Mouse (Mus musculus): ENCODE measurements around the gene Tmem88. TPM values are rescaled to one million over a fixed set of nuclear protein-coding genes. Genes with fewer than 3 reads are reported as not detected.

The Tmem88 gene
- polyA plus RNA-seq, 1 experiment = 25.4 TPM

DNA sequence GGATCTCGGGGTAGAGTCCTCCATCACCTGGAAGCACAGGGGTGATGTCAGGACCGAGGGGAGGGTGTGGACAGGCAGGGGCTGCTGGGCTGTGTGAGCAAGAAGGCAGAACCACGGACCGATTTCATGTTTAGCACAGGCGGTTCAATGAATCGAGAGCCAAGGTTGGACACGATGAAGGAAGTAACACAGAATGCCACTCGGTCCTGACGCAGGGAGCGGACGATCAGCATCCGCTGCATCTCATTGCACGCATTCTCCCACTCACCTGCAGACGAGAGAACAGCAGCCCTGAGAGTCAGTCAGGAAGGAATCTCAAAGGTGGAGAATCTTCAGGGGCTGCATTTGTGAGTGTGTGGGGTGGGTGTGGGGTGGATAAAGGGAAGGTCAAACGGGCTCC is 32.6 kb upstream of the Tmem88 start:
- H3K4me3 ChIP-seq (ENCODE audit: insufficient read depth, low read depth, low read length) = no peak overlapping the region
- no peak overlapping the region for H3K27ac ChIP-seq (ENCODE audit: insufficient read depth, low read depth, low read length)
- TF ChIP-seq CTCF (conservative IDR thresholded peaks at IDR 0.05; ENCODE audit: insufficient read depth, insufficient read length, low read depth, low read length) = no peak
- no peak for TF ChIP-seq POLR2A (IDR thresholded peaks at IDR 0.05; ENCODE audit: low read depth, low read length)
- DNase-seq = no peak
- H3K27me3 ChIP-seq (replicated peaks; ENCODE audit: control insufficient read depth, insufficient read depth, low read length) = no peaks in the 10 kb centered on the region
- H3K36me3 ChIP-seq (ENCODE audit: control insufficient read depth, insufficient read depth, low read length) = no peaks in the 10 kb centered on the region
- H3K4me1 ChIP-seq (ENCODE audit: control insufficient read depth, insufficient read depth, low read length) = peaks cover 2% of the 10 kb centered on the region; the same call in 1 of the 2 replicates
- WGBS = 88% methylated on average over 15 of the region's 15 CpGs

DNA sequence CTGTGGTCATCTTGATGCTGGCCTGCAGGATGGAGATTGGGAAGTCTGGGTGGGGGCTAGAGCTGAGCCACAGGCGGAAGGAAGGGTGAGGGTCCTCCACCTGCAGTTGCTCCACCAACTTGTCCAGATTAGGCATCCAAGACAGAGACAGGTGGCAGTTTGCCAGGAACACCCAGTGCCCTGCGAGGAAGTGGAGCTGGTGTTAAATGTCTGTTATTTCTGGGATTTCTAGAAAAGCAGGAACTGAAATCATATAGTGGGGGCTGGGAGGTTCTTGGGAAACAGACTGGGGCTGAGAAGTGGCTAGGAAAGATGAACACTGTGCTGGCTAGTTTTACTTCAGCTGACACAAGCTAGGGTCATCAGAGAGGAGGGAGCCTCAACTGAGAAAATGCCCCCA is 31.3 kb upstream of the Tmem88 start:
- Histone ChIP-seq H3K27me3 (replicated peaks; ENCODE audit: control insufficient read depth, insufficient read depth, low read length) (no peaks in the 10 kb centered on the region), H3K27ac (ENCODE audit: insufficient read depth, low read depth, low read length) (no peak overlapping the region), H3K36me3 (ENCODE audit: control insufficient read depth, insufficient read depth, low read length) (no peaks in the 10 kb centered on the region), H3K4me3 (ENCODE audit: insufficient read depth, low read depth, low read length) (no peak overlapping the region), H3K4me1 (ENCODE audit: control insufficient read depth, insufficient read depth, low read length) (peaks cover 2% of the 10 kb centered on the region; the same call in 1 of the 2 replicates)
- 34% methylated on average over 2 of the region's 2 CpGs for WGBS
- no peak for TF ChIP-seq CTCF (conservative IDR thresholded peaks at IDR 0.05; ENCODE audit: insufficient read depth, insufficient read length, low read depth, low read length)
- no peak for TF ChIP-seq POLR2A (IDR thresholded peaks at IDR 0.05; ENCODE audit: low read depth, low read length)
- DNase-seq = peak; percentile 34

GRCm38 (mm10) chr11:69428751-69429150 is 30.7 kb upstream of the Tmem88 start:
- peak; percentile 89 for DNase-seq
- WGBS = 18% methylated on average over 4 of the region's 4 CpGs
- Histone ChIP-seq H3K36me3 (ENCODE audit: control insufficient read depth, insufficient read depth, low read length) (no peaks in the 10 kb centered on the region), H3K4me1 (ENCODE audit: control insufficient read depth, insufficient read depth, low read length) (peaks cover 2% of the 10 kb centered on the region; the same call in 1 of the 2 replicates), H3K4me3 (ENCODE audit: insufficient read depth, low read depth, low read length) (no peak overlapping the region), H3K27ac (ENCODE audit: insufficient read depth, low read depth, low read length) (no peak overlapping the region), H3K27me3 (replicated peaks; ENCODE audit: control insufficient read depth, insufficient read depth, low read length) (no peaks in the 10 kb centered on the region)
- 0 out of 2 replicates have a peak, but pooled peaks have one; percentile 1 for TF ChIP-seq CTCF (conservative IDR thresholded peaks at IDR 0.05; ENCODE audit: insufficient read depth, insufficient read length, low read depth, low read length)
- TF ChIP-seq POLR2A (IDR thresholded peaks at IDR 0.05; ENCODE audit: low read depth, low read length) = no peak

DNA sequence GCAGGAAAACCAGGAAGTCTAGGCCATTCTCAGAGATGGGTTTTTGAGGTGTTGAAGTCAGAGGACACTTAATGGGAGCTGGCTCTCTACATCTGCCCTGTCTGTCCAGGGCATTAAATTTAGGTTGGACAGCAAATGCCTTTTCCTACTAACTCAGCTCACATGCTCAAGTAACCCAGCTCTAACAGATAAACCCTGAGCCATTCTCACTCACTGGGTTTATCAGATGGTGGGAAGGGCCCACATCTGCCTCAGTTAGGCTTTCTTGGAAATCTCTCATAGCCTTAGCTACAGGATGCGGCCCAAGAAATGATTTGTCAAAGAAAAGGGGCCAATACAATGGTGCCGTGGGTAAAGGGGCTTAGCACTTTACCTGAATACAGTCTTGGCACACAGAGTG is 28.2 kb upstream of the Tmem88 start:
- TF ChIP-seq CTCF (conservative IDR thresholded peaks at IDR 0.05; ENCODE audit: insufficient read depth, insufficient read length, low read depth, low read length) (no peak), POLR2A (IDR thresholded peaks at IDR 0.05; ENCODE audit: low read depth, low read length) (no peak)
- 94% methylated on average over 2 of the region's 2 CpGs for WGBS
- Histone ChIP-seq H3K27me3 (replicated peaks; ENCODE audit: control insufficient read depth, insufficient read depth, low read length) (no peaks in the 10 kb centered on the region), H3K4me3 (ENCODE audit: insufficient read depth, low read depth, low read length) (no peak overlapping the region), H3K27ac (ENCODE audit: insufficient read depth, low read depth, low read length) (no peak overlapping the region), H3K4me1 (ENCODE audit: control insufficient read depth, insufficient read depth, low read length) (no peaks in the 10 kb centered on the region), H3K36me3 (ENCODE audit: control insufficient read depth, insufficient read depth, low read length) (no peaks in the 10 kb centered on the region)
- no peak for DNase-seq

DNA sequence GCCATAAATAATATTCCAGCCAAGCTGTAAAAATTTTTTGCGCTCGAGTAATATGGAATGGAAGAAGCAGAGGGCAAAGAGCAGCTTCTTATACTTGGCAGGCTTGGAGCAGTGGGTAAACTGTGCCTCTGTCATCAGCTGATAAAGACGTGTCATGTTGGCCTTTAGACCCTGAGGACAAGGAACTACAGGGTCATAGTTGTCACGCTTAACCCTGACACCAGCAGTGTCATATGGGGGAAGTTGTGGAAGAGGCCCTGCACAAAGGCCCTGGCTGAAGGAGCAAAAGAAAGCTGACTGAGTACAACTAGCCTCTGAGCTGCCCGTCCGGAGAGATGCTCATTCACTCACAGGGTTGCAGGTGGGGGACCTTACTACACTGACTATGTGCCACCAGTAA is 25.9 kb upstream of the Tmem88 start:
- H3K4me3 ChIP-seq (ENCODE audit: insufficient read depth, low read depth, low read length) = no peak overlapping the region
- WGBS = 63% methylated on average over 6 of the region's 6 CpGs
- no peaks in the 10 kb centered on the region for H3K36me3 ChIP-seq (ENCODE audit: control insufficient read depth, insufficient read depth, low read length)
- H3K4me1 ChIP-seq (ENCODE audit: control insufficient read depth, insufficient read depth, low read length) = peaks cover 4% of the 10 kb centered on the region; the same call in 1 of the 2 replicates
- H3K27ac ChIP-seq (ENCODE audit: insufficient read depth, low read depth, low read length) = no peak overlapping the region
- H3K27me3 ChIP-seq (replicated peaks; ENCODE audit: control insufficient read depth, insufficient read depth, low read length) = no peaks in the 10 kb centered on the region
- no peak for TF ChIP-seq POLR2A (IDR thresholded peaks at IDR 0.05; ENCODE audit: low read depth, low read length)
- no peak for TF ChIP-seq CTCF (conservative IDR thresholded peaks at IDR 0.05; ENCODE audit: insufficient read depth, insufficient read length, low read depth, low read length)
- DNase-seq = no peak

DNA sequence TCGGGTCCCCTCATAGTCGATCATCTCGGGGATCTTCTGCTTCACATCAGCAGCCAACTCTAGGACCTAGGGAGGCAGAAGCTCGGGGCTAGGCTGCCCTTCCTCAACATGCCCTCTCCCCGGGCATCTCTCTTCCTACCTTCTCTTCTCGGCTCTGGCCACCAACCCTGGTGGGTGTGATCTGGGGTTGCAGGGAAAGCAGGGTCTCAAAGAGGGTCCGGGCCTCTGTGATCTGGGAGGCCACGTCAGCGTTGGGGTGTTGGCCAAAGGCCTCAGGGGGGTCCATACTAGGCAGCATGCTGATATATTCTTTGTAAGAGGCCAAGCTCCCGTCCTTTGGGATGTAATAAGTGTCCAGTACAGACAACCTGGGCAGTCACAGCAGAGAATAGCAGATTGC is 24.8 kb upstream of the Tmem88 start:
- no peak for DNase-seq
- Histone ChIP-seq H3K36me3 (ENCODE audit: control insufficient read depth, insufficient read depth, low read length) (no peaks in the 10 kb centered on the region), H3K4me1 (ENCODE audit: control insufficient read depth, insufficient read depth, low read length) (peaks cover 4% of the 10 kb centered on the region; the same call in 1 of the 2 replicates), H3K27me3 (replicated peaks; ENCODE audit: control insufficient read depth, insufficient read depth, low read length) (no peaks in the 10 kb centered on the region), H3K4me3 (ENCODE audit: insufficient read depth, low read depth, low read length) (no peak overlapping the region), H3K27ac (ENCODE audit: insufficient read depth, low read depth, low read length) (no peak overlapping the region)
- no peak for TF ChIP-seq CTCF (conservative IDR thresholded peaks at IDR 0.05; ENCODE audit: insufficient read depth, insufficient read length, low read depth, low read length)
- no peak for TF ChIP-seq POLR2A (IDR thresholded peaks at IDR 0.05; ENCODE audit: low read depth, low read length)
- 92% methylated on average over 10 of the region's 10 CpGs for WGBS

DNA sequence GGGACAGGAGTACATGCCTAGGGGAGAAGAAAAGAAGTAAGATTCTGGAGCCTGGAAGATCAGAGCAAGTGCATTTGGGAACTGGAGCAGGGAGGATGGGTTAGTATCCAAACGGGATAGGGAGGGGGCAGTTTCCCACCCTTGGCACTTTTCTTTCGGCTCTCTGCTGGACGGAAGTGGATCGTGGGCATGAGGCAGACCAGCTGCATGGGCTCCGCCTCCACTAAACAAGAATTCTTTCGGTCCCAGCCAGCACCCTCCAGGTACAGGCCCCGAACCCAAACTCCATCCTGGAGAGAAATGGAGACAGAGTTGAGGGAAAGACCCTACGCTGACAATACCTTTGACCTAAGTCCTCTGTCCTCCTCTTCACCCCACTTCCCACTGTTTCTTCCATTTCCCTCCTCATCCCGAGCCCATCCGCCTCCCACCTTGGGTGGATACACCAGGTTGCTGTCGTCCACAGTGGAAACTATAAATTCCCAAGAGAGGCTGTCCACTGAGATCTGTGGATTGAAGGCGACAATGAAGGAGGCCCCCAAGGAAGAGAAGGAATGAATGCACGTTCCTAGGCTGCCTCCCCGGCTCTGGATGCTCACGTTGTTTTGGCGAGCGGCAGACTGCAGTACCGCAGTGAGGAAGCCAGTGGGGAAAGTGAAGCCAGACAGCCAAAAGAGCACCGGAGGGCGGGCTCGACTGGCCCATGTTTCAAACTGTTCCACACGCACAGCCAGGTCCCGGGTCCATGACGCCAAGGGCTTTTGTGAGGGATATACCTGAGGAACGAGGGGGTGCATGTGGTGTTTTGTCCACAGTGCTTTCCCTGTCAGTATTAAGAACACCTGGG is 23.3 kb upstream of the Tmem88 start:
- no peaks in the 10 kb centered on the region for H3K36me3 ChIP-seq (ENCODE audit: control insufficient read depth, insufficient read depth, low read length)

More for the DNA sequence above, 23.3 kb upstream of the Tmem88 start:
- peaks cover 7% of the 10 kb centered on the region; the same call in 1 of the 2 replicates for H3K4me1 ChIP-seq (ENCODE audit: control insufficient read depth, insufficient read depth, low read length)
- no peak for DNase-seq
- 39% methylated on average over 25 of the region's 25 CpGs for WGBS
- H3K27me3 ChIP-seq (replicated peaks; ENCODE audit: control insufficient read depth, insufficient read depth, low read length) = no peaks in the 10 kb centered on the region
- no peak overlapping the region for H3K27ac ChIP-seq (ENCODE audit: insufficient read depth, low read depth, low read length)
- H3K4me3 ChIP-seq (ENCODE audit: insufficient read depth, low read depth, low read length) = no peak overlapping the region
- TF ChIP-seq CTCF (conservative IDR thresholded peaks at IDR 0.05; ENCODE audit: insufficient read depth, insufficient read length, low read depth, low read length) (no peak), POLR2A (IDR thresholded peaks at IDR 0.05; ENCODE audit: low read depth, low read length) (no peak)

Data from kidney, adult 2 months (tissue).